Mouse (Mus musculus) ES-Bruce4 (cell line): ENCODE results near the gene Igf1r. TPM values are rescaled to one million over a fixed set of nuclear protein-coding genes. Genes with fewer than 3 reads are reported as not detected.

ENCODE experiments used
- H3K27ac ChIP-seq: 2 replicates; pipeline ENCODE4 v1.5.1; 2012; ENCODE audit warnings: low read length, inconsistent platforms; ENCODE audit not compliant: insufficient read depth
- H3K27me3 ChIP-seq: 2 replicates; pipeline ENCODE4 v1.6.1; 2012; ENCODE audit warnings: mild to moderate bottlenecking, low read length, inconsistent platforms; ENCODE audit not compliant: control insufficient read depth, poor library complexity, insufficient read depth, severe bottlenecking
- H3K36me3 ChIP-seq: 2 replicates; pipeline ENCODE4 v1.6.1; 2012; ENCODE audit warnings: inconsistent platforms, mild to moderate bottlenecking, low read length, moderate library complexity; ENCODE audit not compliant: control insufficient read depth, poor library complexity, insufficient read depth, severe bottlenecking
- H3K4me1 ChIP-seq: one replicate; pipeline ENCODE4 v1.8.1; 2011; ENCODE audit warnings: low read length; ENCODE audit not compliant: control insufficient read depth, insufficient read depth
- H3K4me3 ChIP-seq: 2 replicates; pipeline ENCODE4 v1.5.1; 2011; ENCODE audit warnings: low read depth, mild to moderate bottlenecking, low read length
- H3K9ac ChIP-seq: 2 replicates; pipeline ENCODE4 v1.6.1; 2012; ENCODE audit warnings: low read depth, mild to moderate bottlenecking, inconsistent platforms; ENCODE audit not compliant: poor library complexity, severe bottlenecking
- H3K9me3 ChIP-seq: replicated peaks from 2 replicates; pipeline ENCODE4 v1.6.1; 2012; ENCODE audit warnings: mild to moderate bottlenecking, low read length, inconsistent platforms; ENCODE audit not compliant: control insufficient read depth, poor library complexity, insufficient read depth, severe bottlenecking
- CTCF ChIP-seq: IDR thresholded peaks from one replicate; pipeline ENCODE4 v1.8.1; 2011; ENCODE audit warnings: low read depth, low read length
- EP300 ChIP-seq: IDR thresholded peaks from 2 replicates; pipeline ENCODE4 v1.6.1; 2011; ENCODE audit warnings: low read depth, low read length; ENCODE audit not compliant: insufficient read depth
- POLR2A ChIP-seq: IDR thresholded peaks from one replicate; pipeline ENCODE4 v1.8.1; 2011; ENCODE audit warnings: low read length; ENCODE audit not compliant: insufficient read depth
- polyA plus RNA-seq: library from polyadenylated mRNA; stranded (reverse); fragments of >200 nt; gene quantifications from 2 replicates; pipeline ENCODE4 v1.2.4, GENCODE M21; 2011; ENCODE audit warnings: low read depth; ENCODE audit not compliant: missing spikeins, insufficient read depth, insufficient read length

The Igf1r gene
- polyA plus RNA-seq, 1 experiment: 58.4 TPM

DNA sequence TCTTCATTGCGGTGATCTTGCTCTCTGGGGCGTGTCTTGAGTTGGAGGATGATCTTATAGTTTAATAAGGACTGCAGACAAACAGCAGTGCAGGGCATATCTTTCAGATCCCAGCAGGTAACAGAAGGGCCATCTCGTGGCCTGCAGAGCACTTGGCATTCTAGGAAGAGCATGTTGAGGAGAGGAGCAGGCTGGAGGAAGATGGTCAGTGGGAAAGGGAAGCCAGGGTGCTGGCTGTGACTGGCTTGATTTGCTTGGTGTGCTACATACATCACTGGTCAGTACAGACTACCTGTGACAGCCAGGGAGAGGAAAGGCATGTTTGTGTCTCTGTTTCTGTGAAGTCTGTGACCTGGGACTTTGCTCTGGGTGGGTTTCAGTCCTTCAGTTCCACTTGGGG lies 122.8 kb downstream of the Igf1r start:
- Histone ChIP-seq H3K4me3 (no peak overlapping the region), H3K9ac (no peak overlapping the region), H3K9me3 (no peaks in the 10 kb centered on the region), H3K27ac (no peak overlapping the region), H3K4me1 (no peaks in the 10 kb centered on the region), H3K36me3 (no peaks in the 10 kb centered on the region), H3K27me3 (no peaks in the 10 kb centered on the region)
- TF ChIP-seq EP300: no peak
- TF ChIP-seq POLR2A: no peak
- TF ChIP-seq CTCF: no peak

- Histone ChIP-seq H3K9ac (no peak overlapping the region), H3K36me3 (no peaks in the 10 kb centered on the region), H3K4me3 (no peak overlapping the region), H3K27me3 (no peaks in the 10 kb centered on the region), H3K27ac (no peak overlapping the region), H3K9me3 (no peaks in the 10 kb centered on the region), H3K4me1 (peaks cover 3% of the 10 kb centered on the region)
- TF ChIP-seq CTCF (no peak), EP300 (no peak), POLR2A (no peak)
Measured at GRCm38 (mm10) chr7:68080122-68080845, 127.7 kb downstream of the Igf1r start.

- no peak overlapping the region for H3K4me3 ChIP-seq
Measured at GRCm38 (mm10) chr7:68085338-68085737, 132.7 kb downstream of the Igf1r start.

DNA sequence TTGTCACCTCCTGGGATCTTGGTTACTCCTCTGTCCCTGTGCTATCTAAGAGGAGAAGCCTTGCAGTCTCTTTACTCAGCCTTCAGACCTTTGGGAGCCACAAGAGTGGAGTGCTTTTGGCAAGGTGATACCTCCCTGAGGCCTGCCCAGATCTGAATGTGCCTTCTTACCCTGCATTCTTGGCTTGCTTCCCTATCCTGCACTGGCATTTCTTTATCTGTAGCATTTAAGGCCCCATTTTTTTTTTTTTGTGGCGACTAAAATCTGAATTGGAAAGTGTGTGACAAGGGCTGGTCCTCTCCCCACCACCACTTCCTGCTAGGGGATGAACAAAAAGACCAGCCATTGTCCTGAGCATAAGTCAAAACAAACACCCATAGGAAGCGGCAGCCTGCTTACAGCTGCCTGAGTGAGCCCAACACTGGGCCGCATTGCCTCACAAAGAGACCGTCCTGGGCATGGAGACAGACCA lies 133.3 kb downstream of the Igf1r start:
- Histone ChIP-seq H3K4me3 (no peak overlapping the region), H3K9me3 (no peaks in the 10 kb centered on the region), H3K27ac (no peak overlapping the region), H3K36me3 (no peaks in the 10 kb centered on the region), H3K4me1 (no peaks in the 10 kb centered on the region), H3K27me3 (no peaks in the 10 kb centered on the region), H3K9ac (no peak overlapping the region)
- no peak for TF ChIP-seq EP300

More at GRCm38 (mm10) chr7:68085338-68085737, 132.7 kb downstream of the Igf1r start:
- no peaks in the 10 kb centered on the region for H3K9me3 ChIP-seq
- H3K27me3 ChIP-seq: no peaks in the 10 kb centered on the region
- H3K4me1 ChIP-seq: peaks cover 3% of the 10 kb centered on the region
- no peaks in the 10 kb centered on the region for H3K36me3 ChIP-seq
- no peak overlapping the region for H3K9ac ChIP-seq
- no peak for TF ChIP-seq POLR2A
- TF ChIP-seq EP300: no peak
- no peak for TF ChIP-seq CTCF
- H3K27ac ChIP-seq: no peak overlapping the region

DNA sequence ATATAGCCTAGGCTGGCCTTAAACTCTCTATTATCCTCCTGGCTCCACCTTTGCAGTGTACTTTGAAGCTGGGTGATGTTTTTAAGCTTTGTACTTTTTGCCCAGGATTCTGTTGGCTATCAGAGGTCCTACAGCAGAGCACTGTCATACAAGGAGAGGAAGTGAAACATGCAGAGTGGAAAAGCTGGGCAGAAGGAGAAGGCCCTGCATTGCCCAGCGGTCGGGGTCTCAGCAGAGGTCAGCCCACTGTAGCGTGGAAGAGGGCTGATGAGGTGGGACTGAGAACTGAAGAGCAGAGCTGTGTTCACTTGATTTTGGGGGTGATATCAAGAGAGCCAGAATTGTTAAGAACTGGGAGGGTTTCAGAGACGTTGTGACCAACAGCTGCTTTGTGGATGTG lies 134.9 kb downstream of the Igf1r start:
- TF ChIP-seq EP300: no peak
- TF ChIP-seq CTCF: no peak
- TF ChIP-seq POLR2A: no peak
- no peak overlapping the region for H3K27ac ChIP-seq
- no peaks in the 10 kb centered on the region for H3K9me3 ChIP-seq
- no peaks in the 10 kb centered on the region for H3K4me1 ChIP-seq
- no peaks in the 10 kb centered on the region for H3K36me3 ChIP-seq
- no peak overlapping the region for H3K4me3 ChIP-seq
- H3K27me3 ChIP-seq: no peaks in the 10 kb centered on the region
- no peak overlapping the region for H3K9ac ChIP-seq

GRCm38 (mm10) chr7:68088825-68089224 lies 136.2 kb downstream of the Igf1r start:
- H3K9me3 ChIP-seq: no peaks in the 10 kb centered on the region
- H3K36me3 ChIP-seq: no peaks in the 10 kb centered on the region
- no peak overlapping the region for H3K4me3 ChIP-seq
- no peak overlapping the region for H3K27ac ChIP-seq
- H3K27me3 ChIP-seq: no peaks in the 10 kb centered on the region
- TF ChIP-seq POLR2A: no peak
- no peak for TF ChIP-seq EP300
- TF ChIP-seq CTCF: no peak
- no peaks in the 10 kb centered on the region for H3K4me1 ChIP-seq
- H3K9ac ChIP-seq: no peak overlapping the region
